Mouse (Mus musculus): ENCODE measurements at regions not wholly inside any gene's neighbourhood (a gene's known extent, or its start where the extent isn't known, plus 50 kb on each side); places are given as distances from the start of the nearest gene placed in this dataset.

DNA sequence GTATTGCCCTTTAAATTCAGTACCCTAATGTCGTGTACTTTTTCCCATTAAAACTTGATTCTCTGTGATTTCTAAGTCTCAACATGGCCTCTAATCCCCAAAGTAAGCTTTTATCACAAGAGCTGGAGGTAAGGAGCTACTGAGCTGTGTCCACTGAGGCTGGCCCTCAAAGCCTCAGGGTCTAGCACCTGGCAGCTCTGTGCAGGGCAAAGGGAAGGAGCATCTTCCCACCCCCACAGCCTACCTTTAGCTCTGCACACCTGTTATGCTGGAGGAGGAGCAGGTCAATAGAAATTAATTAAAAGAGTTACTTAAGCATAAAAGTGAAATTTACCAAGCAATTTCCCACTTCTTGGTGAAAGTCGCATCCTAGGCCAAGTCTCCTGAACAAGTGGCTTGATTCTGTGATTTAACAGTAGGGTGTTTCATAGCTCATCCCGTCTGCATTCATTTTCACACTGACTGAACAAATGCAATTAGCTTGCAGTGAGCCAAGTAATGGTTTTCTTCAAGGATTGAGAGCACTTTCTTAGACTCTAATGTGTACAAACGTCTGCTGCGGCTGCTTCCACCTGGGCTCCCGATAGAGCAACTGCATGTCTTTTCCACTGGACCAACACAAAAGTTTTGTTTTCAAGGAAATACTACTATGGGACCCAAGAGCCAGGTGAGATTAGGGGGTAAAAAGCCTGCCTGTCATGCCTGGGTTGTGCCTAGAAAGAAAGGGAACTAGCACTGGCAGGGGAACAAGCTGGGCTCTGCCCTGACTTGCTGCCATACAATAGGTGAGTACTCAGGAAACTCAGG lies 50.6 kb upstream of the Dap start:
- no peak for DNase-seq

Measured in heart, postnatal 4 days (tissue).